Mouse (Mus musculus) lung, embryonic 14.5 days (tissue): ENCODE results near the gene Gm37240. TPM values are rescaled to one million over a fixed set of nuclear protein-coding genes. Genes with fewer than 3 reads are reported as not detected.

ENCODE experiments used
- ATAC-seq: fragments of 200-750 bp; cut with Nextera tagmentation; 2 replicates; pipeline ENCODE4 v1.8.0; 2017; ENCODE audit warnings: mild to moderate bottlenecking, moderate TSS enrichment, moderate library complexity; ENCODE audit not compliant: insufficient read depth
- DNase-seq: peaks from one replicate; pipeline ENCODE4 v3.0.0-alpha.2; 2015
- H3K27ac ChIP-seq: fragments of 300-500 bp; sonication (generic); 2 replicates; pipeline ENCODE4 v1.5.1; 2014; ENCODE audit warnings: low read depth, mild to moderate bottlenecking, moderate library complexity
- H3K27me3 ChIP-seq: fragments of 300-500 bp; sonication (generic); 2 replicates; pipeline ENCODE4 v1.6.1; 2014; ENCODE audit warnings: low read length, control low read depth; ENCODE audit not compliant: insufficient read depth
- H3K36me3 ChIP-seq: fragments of 300-500 bp; sonication (generic); 2 replicates; pipeline ENCODE4 v1.6.1; 2014; ENCODE audit warnings: control low read depth; ENCODE audit not compliant: insufficient read depth
- H3K4me1 ChIP-seq: fragments of 300-500 bp; sonication (generic); 2 replicates; pipeline ENCODE4 v1.6.1; 2014; ENCODE audit warnings: antibody characterized with exemption, control low read depth; ENCODE audit not compliant: insufficient read depth
- H3K4me2 ChIP-seq: fragments of 300-500 bp; sonication (generic); 2 replicates; pipeline ENCODE4 v1.6.1; 2014; ENCODE audit warnings: mild to moderate bottlenecking
- H3K4me3 ChIP-seq: fragments of 300-500 bp; sonication (generic); 2 replicates; pipeline ENCODE4 v1.5.1; 2014; ENCODE audit warnings: low read depth, low read length
- H3K9ac ChIP-seq: fragments of 300-500 bp; sonication (generic); 2 replicates; pipeline ENCODE4 v1.6.1; 2014
- H3K9me3 ChIP-seq: fragments of 300-500 bp; sonication (generic); 2 replicates; pipeline ENCODE4 v1.6.1; 2016; ENCODE audit warnings: low read depth, low read length, control low read depth
- CTCF ChIP-seq: IDR thresholded peaks from 2 replicates; pipeline ENCODE4 v1.5.1; 2016; ENCODE audit warnings: antibody characterized with exemption, low read depth
- WGBS: fragments of 180-500 bp; shearing (Covaris S2); extraction: QIAGEN DNeasy Blood & Tissue Kit; methylation state at CpG from one replicate; pipeline ENCODE4 v1.1.7; 2014; 5-methylcytosine and 5-hydroxymethylcytosine counted together
- polyA plus RNA-seq: library from polyadenylated mRNA; unstranded; fragments of >200 nt; fragmentation: Nextera tagmentation; extraction: Ambion mirVana; gene quantifications from 2 replicates; pipeline ENCODE4 v1.2.1, GENCODE M21; 2014

Gene Gm37240
- polyA plus RNA-seq, 1 experiment from 2014 or later = 4.5 TPM

- Histone ChIP-seq H3K4me3 (no peak overlapping the region), H3K9ac (no peak overlapping the region), H3K9me3 (no peaks in the 10 kb centered on the region), H3K4me1 (no peaks in the 10 kb centered on the region), H3K4me2 (no peak overlapping the region), H3K27me3 (no peaks in the 10 kb centered on the region), H3K27ac (no peak overlapping the region; the same call in 1 of the 2 replicates), H3K36me3 (no peaks in the 10 kb centered on the region)
- WGBS = 89% methylated on average over 5 of the region's 5 CpGs
- ATAC-seq (no peak), DNase-seq (no peak)
- no peak for TF ChIP-seq CTCF
Measured at GRCm38 (mm10) chr3:85636716-85637447, 250.4 kb downstream of the Gm37240 start.

GRCm38 (mm10) chr3:85635591-85635990 is 251.7 kb downstream of the Gm37240 start:
- Histone ChIP-seq H3K9me3 (no peaks in the 10 kb centered on the region), H3K27ac (no peak overlapping the region), H3K4me3 (no peak overlapping the region), H3K4me1 (no peaks in the 10 kb centered on the region), H3K36me3 (no peaks in the 10 kb centered on the region), H3K27me3 (no peaks in the 10 kb centered on the region), H3K9ac (no peak overlapping the region), H3K4me2 (no peak overlapping the region)
- no peak for ATAC-seq
- TF ChIP-seq CTCF = no peak
- no peak for DNase-seq
- 83% methylated on average over 2 of the region's 2 CpGs for WGBS

GRCm38 (mm10) chr3:85635126-85635419 is 252.2 kb downstream of the Gm37240 start:
- Histone ChIP-seq H3K27ac (no peak overlapping the region), H3K9ac (no peak overlapping the region), H3K36me3 (no peaks in the 10 kb centered on the region), H3K4me2 (no peak overlapping the region), H3K27me3 (no peaks in the 10 kb centered on the region), H3K4me3 (no peak overlapping the region), H3K9me3 (no peaks in the 10 kb centered on the region), H3K4me1 (no peaks in the 10 kb centered on the region)
- ATAC-seq (no peak), DNase-seq (no peak)
- no peak for TF ChIP-seq CTCF
- 65% methylated on average over 2 of the region's 2 CpGs for WGBS

GRCm38 (mm10) chr3:85634389-85635125 is 252.8 kb downstream of the Gm37240 start:
- Histone ChIP-seq H3K9ac (no peak overlapping the region), H3K4me1 (no peaks in the 10 kb centered on the region), H3K9me3 (no peaks in the 10 kb centered on the region), H3K27ac (no peak overlapping the region), H3K4me3 (no peak overlapping the region), H3K4me2 (no peak overlapping the region), H3K36me3 (no peaks in the 10 kb centered on the region), H3K27me3 (no peaks in the 10 kb centered on the region)
- DNase-seq = no peak
- no peak for ATAC-seq
- WGBS = 76% methylated on average over 8 of the region's 8 CpGs
- TF ChIP-seq CTCF = no peak

GRCm38 (mm10) chr3:85633733-85634132 is 253.6 kb downstream of the Gm37240 start:
- Histone ChIP-seq H3K4me2 (no peak overlapping the region), H3K4me1 (no peaks in the 10 kb centered on the region), H3K4me3 (no peak overlapping the region), H3K36me3 (no peaks in the 10 kb centered on the region), H3K27me3 (no peaks in the 10 kb centered on the region), H3K9me3 (no peaks in the 10 kb centered on the region), H3K27ac (no peak overlapping the region), H3K9ac (no peak overlapping the region)
- DNase-seq (no peak), ATAC-seq (no peak)
- 70% methylated on average over 2 of the region's 2 CpGs for WGBS
- no peak for TF ChIP-seq CTCF

- ATAC-seq (no peak), DNase-seq (no peak)
- Histone ChIP-seq H3K4me2 (no peak overlapping the region), H3K9ac (no peak overlapping the region), H3K9me3 (no peaks in the 10 kb centered on the region), H3K4me3 (no peak overlapping the region), H3K36me3 (no peaks in the 10 kb centered on the region), H3K4me1 (no peaks in the 10 kb centered on the region), H3K27ac (no peak overlapping the region), H3K27me3 (no peaks in the 10 kb centered on the region)
- TF ChIP-seq CTCF = no peak
- 95% methylated on average over 4 of the region's 4 CpGs for WGBS
Measured at GRCm38 (mm10) chr3:85629895-85630510, 257.3 kb downstream of the Gm37240 start.

- Histone ChIP-seq H3K9me3 (no peaks in the 10 kb centered on the region), H3K4me1 (no peaks in the 10 kb centered on the region)
- DNase-seq = no peak
Measured at GRCm38 (mm10) chr3:85619751-85620150, 267.6 kb downstream of the Gm37240 start.

More at GRCm38 (mm10) chr3:85619751-85620150, 267.6 kb downstream of the Gm37240 start:
- no peak for ATAC-seq
- no peak overlapping the region for H3K9ac ChIP-seq
- no peaks in the 10 kb centered on the region for H3K36me3 ChIP-seq
- no peak overlapping the region for H3K4me3 ChIP-seq
- no peak overlapping the region for H3K27ac ChIP-seq
- 94% methylated on average over 1 of the region's 1 CpGs for WGBS
- TF ChIP-seq CTCF = no peak
- H3K4me2 ChIP-seq = no peak overlapping the region
- no peaks in the 10 kb centered on the region for H3K27me3 ChIP-seq
